Mouse (Mus musculus) liver, embryonic 15.5 days (tissue): ENCODE data around the gene Frzb. TPM values are rescaled to one million over a fixed set of nuclear protein-coding genes. Genes with fewer than 3 reads are reported as not detected.

Source experiments
- ATAC-seq: fragments of 200-750 bp; cut with Nextera tagmentation; 2 replicates; pipeline ENCODE4 v1.8.0; 2017; ENCODE audit warnings: moderate number of reproducible peaks, mild to moderate bottlenecking, moderate library complexity; ENCODE audit not compliant: insufficient read depth
- H3K27ac ChIP-seq: fragments of 300-500 bp; sonication (generic); replicated peaks from 2 replicates; pipeline ENCODE4 v1.5.1; 2015; ENCODE audit warnings: mild to moderate bottlenecking, inconsistent platforms
- H3K27me3 ChIP-seq: fragments of 300-500 bp; sonication (generic); 2 replicates; pipeline ENCODE4 v1.6.1; 2015; ENCODE audit warnings: mild to moderate bottlenecking, inconsistent platforms
- H3K36me3 ChIP-seq: fragments of 300-500 bp; sonication (generic); replicated peaks from 2 replicates; pipeline ENCODE4 v1.6.1; 2015; ENCODE audit warnings: moderate library complexity, mild to moderate bottlenecking, inconsistent platforms
- H3K4me1 ChIP-seq: fragments of 300-500 bp; sonication (generic); replicated peaks from 2 replicates; pipeline ENCODE4 v1.6.1; 2015; ENCODE audit warnings: inconsistent platforms
- H3K4me2 ChIP-seq: fragments of 300-500 bp; sonication (generic); 2 replicates; pipeline ENCODE4 v1.6.1; 2015; ENCODE audit warnings: moderate library complexity, mild to moderate bottlenecking, inconsistent platforms
- H3K4me3 ChIP-seq: fragments of 300-500 bp; sonication (generic); replicated peaks from 2 replicates; pipeline ENCODE4 v1.5.1; 2015; ENCODE audit warnings: mild to moderate bottlenecking, inconsistent platforms
- H3K9ac ChIP-seq: fragments of 300-500 bp; sonication (generic); 2 replicates; pipeline ENCODE4 v1.6.1; 2015; ENCODE audit warnings: moderate library complexity, mild to moderate bottlenecking, inconsistent platforms
- H3K9me3 ChIP-seq: fragments of 300-500 bp; sonication (generic); replicated peaks from 2 replicates; pipeline ENCODE4 v1.6.1; 2016; ENCODE audit warnings: inconsistent platforms
- WGBS: fragments of 180-500 bp; shearing (Covaris S2); methylation state at CpG from one replicate; pipeline ENCODE4 v1.1.7; 2015; ENCODE audit warnings: mixed read lengths; ENCODE audit not compliant: insufficient replicate concordance; 5-methylcytosine and 5-hydroxymethylcytosine counted together
- polyA plus RNA-seq: library from polyadenylated mRNA; unstranded; fragments of >200 nt; fragmentation: Nextera tagmentation; extraction: Ambion mirVana; gene quantifications from 2 replicates; pipeline ENCODE4 v1.2.1, GENCODE M21; 2015

The Frzb gene
- polyA plus RNA-seq, 1 experiment from 2014 or later, result 0.97 TPM

DNA sequence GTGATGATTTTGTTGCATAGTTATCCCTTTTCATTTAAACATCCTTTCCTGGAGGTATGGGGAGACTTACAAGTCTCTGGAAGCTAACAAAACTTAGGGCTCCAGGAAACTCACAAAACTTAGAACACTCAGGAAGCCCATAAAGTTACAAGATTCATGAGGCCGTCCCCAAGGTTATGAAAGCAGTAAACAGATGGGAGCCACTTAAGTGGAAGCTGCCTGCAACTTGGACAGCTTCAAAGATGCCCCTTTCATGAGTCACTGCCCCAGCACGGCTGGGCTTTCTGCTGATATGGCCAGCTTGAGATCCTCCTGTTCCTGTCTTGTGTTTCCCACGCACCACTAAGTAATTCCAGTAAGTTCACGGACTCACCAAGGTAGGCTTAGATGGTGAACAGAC, 63.0 kb downstream of the Frzb start:
- H3K36me3 ChIP-seq, result no peaks in the 10 kb centered on the region
- no peak overlapping the region for H3K9ac ChIP-seq
- no peaks in the 10 kb centered on the region for H3K9me3 ChIP-seq
- no peak for ATAC-seq
- H3K4me1 ChIP-seq, result no peaks in the 10 kb centered on the region
- H3K27me3 ChIP-seq, result no peaks in the 10 kb centered on the region
- H3K27ac ChIP-seq, result no peak overlapping the region
- H3K4me3 ChIP-seq, result no peak overlapping the region
- H3K4me2 ChIP-seq, result no peak overlapping the region
- 34% methylated on average over 4 of the region's 4 CpGs for WGBS

DNA sequence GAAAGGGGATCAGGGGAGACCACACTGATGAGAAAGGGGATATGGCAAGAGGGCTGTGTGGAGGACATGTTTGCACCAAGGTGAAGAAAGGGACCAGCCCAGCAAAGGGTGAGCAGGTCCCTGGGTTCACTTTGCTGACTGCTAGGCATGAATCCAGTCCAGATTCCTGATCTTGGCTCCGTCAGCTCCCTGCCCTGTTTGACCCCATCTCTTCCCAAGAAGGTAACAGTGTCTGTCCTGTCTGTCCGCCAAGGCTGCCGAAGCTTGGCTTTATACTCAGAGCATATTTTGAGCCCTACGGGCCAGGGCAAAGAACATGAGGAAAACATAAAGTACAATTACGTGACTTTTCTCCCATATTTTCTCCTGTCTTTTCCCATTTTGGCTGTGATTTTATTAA, 67.6 kb downstream of the Frzb start:
- WGBS, result 63% methylated on average over 5 of the region's 5 CpGs
- no peaks in the 10 kb centered on the region for H3K36me3 ChIP-seq

DNA sequence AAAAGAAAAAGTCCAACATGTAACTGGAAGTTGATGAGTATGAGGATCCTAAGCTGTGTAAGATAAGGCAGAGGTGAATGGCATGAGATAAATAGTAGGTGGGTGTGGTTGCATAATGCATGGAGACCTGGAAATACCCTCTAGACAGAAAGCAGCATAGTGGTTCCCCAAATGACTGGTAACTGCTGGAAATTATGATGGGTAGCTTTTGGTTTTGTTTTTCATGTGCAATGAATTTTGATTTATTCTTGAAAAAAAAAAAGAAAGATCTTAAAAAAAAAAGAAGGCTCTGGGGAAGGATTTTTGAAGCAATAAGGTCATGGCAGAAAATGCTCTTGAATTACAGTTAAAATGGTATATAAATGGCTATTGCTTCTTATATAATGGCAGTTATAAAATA, 72.5 kb downstream of the Frzb start:
- Histone ChIP-seq H3K4me2 (no peak overlapping the region), H3K27ac (no peak overlapping the region), H3K4me1 (no peaks in the 10 kb centered on the region), H3K4me3 (no peak overlapping the region), H3K9me3 (no peaks in the 10 kb centered on the region; the same call in 1 of the 2 replicates), H3K9ac (no peak overlapping the region), H3K36me3 (no peaks in the 10 kb centered on the region), H3K27me3 (no peaks in the 10 kb centered on the region)
- no peak for ATAC-seq

More for the DNA sequence above, 67.6 kb downstream of the Frzb start:
- no peak overlapping the region for H3K4me2 ChIP-seq
- H3K27me3 ChIP-seq, result no peaks in the 10 kb centered on the region
- no peak overlapping the region for H3K27ac ChIP-seq
- ATAC-seq, result no peak
- no peaks in the 10 kb centered on the region for H3K4me1 ChIP-seq
- no peak overlapping the region for H3K9ac ChIP-seq
- H3K9me3 ChIP-seq, result no peaks in the 10 kb centered on the region; the same call in 1 of the 2 replicates
- no peak overlapping the region for H3K4me3 ChIP-seq

DNA sequence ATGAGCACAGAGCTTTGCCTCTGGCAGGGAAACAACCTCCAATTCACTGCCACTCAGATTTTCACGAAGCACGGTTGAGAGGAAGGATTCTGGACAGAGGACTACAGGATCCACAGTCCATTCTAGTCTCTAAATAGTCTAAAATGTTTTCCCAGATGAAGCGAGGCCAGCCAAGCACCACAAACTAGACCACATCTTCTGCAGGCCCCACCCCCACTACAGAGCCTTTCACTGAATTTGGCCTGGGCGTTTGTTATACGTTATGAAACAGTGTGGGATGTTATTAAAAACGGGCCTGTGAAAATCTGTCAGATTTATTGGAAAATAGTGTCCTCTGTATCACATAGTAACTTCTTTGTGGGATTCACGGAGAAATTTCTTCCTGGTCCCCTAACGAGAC, 76.0 kb downstream of the Frzb start:
- Histone ChIP-seq H3K27me3 (no peaks in the 10 kb centered on the region), H3K4me1 (no peaks in the 10 kb centered on the region), H3K4me3 (no peak overlapping the region), H3K9me3 (no peaks in the 10 kb centered on the region), H3K36me3 (no peaks in the 10 kb centered on the region), H3K9ac (no peak overlapping the region), H3K4me2 (no peak overlapping the region), H3K27ac (no peak overlapping the region)
- 70% methylated on average over 8 of the region's 8 CpGs for WGBS
- ATAC-seq, result no peak

Other genes with a start within 250 kb of the Frzb start
- gene Prdx6b, start 155.2 kb downstream of the Frzb start, polyA plus RNA-seq, result not detected in 2 replicates
- gene Dnajc10, start 132.2 kb downstream of the Frzb start, polyA plus RNA-seq, result 15.8 and 17.7 TPM in 2 replicates
- gene Nckap1, start 133.8 kb upstream of the Frzb start, polyA plus RNA-seq, result 12.9 and 14.7 TPM in 2 replicates
- 4.3 and 5.1 TPM in 2 replicates for gene Dusp19, start 169.4 kb upstream of the Frzb start, polyA plus RNA-seq
- gene Nup35, start 169.6 kb upstream of the Frzb start, polyA plus RNA-seq, result 27.2 and 27.9 TPM in 2 replicates